Mouse (Mus musculus) frontal cortex, postnatal 36 days (tissue): Measurements from ENCODE around the gene Nrsn2.

Source experiments
- DNase-seq, 2 experiments: peaks; one replicate each; pipeline ENCODE4 v3.0.0; 2022; ENCODE audit warnings: low spot score in 2 of 2

Gene Nrsn2

GRCm38 (mm10) chr2:152376345-152376741, at the start of gene Nrsn2:
TSS of gene Nrsn2 (minus strand) at chr2:152376638.
- peak; percentile 42 to 54 for DNase-seq

DNA sequence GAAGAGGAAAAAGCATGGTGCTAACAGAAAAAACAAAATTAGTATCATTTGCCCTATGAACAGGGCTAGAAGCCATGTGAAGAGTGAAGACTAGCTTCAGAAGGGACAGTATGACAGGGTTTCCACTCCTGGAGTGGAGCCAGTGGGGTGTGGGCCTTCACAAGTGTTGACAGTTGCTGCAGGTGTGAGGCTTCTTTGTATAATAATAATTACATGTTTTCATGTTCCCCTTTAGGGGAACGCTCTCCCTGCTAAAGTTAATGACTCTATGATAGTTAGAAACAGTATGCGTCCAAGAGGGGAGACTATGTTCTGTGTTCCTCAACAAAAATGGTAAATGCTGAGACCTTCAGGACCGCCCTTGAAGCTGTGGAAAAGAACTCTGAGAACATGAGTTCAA, 39.3 kb upstream of the Nrsn2 start:
- DNase-seq = no peak

GRCm38 (mm10) chr2:152415287-152415686, 38.8 kb upstream of the Nrsn2 start, which contains the start of gene 6820408C15Rik:
TSS of gene 6820408C15Rik (plus strand) at chr2:152415587.
- no peak for DNase-seq

DNA sequence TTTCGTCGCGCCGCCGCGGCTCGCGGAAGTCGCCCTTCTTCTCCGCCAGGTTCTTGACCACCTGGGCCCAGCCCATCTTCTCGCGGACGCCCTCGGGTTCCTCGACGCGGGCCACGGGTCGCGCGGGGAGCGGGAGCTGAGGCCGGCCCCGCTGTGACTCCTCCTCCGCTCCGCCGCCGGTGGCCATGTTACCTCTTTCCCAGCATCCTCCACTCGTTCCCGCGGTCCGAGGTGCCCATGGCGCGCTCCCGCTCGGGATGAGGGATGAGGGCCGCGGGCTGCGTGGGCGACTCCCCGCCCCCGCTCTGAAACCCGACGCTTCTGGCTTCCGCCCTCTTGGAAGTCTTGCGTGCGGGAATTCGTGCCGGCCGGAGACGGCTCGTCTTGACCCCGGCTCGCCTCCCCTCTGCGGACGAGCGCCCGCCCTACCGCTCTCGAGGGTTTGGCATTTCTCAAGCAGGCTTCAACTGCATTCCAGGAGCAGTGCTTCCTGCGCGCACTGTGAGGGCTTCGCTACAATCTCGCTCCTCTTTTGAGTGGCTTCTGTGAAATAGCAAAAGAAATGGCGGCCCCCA, 38.2 kb upstream of the Nrsn2 start, which contains the start of gene Zcchc3:
Gene Zcchc3, minus strand, starts transcription at position 437 of the 575 bp plus-strand sequence.
- DNase-seq = peak; percentile 87 to 90

- no peak for DNase-seq
These were observed 37.5 kb upstream of the Nrsn2 start for GRCm38 (mm10) chr2:152413765-152414584.

- DNase-seq = no peak
These were observed 36.8 kb upstream of the Nrsn2 start for GRCm38 (mm10) chr2:152413158-152413764.

DNA sequence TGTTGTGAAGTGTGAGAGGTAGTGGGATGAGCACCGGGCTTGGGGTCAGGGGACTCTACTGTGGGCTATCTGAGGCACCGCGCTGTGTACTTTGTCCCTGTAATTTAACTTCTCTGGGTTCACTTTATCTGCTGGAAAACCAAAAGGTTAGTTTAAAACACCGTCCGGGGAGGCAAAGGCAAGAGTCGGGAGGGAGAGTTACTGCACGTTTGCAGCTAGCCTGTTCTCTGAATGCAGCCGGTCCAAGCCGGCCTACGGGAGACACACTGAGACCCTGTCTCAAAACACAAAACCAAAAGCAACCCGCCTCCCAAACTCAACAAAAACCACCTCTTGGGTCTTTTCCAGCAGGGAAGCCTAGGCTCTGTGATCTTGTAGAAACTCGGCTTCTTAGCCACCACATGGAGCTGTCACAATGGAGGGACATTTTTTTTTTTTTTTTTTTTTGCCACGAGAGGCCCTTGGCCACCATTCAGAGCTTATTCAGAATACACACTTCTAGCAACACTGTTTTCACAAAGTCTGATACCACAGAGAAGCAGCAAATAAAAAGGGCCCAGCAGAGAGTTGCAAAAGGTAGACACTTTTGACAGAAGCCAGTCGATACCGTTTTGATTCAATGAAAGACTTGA, 36.2 kb upstream of the Nrsn2 start:
- no peak for DNase-seq

GRCm38 (mm10) chr2:152411471-152411870, 35.0 kb upstream of the Nrsn2 start:
- DNase-seq = no peak

- DNase-seq = peak; percentile 66 to 73
These were observed 34.5 kb upstream of the Nrsn2 start for GRCm38 (mm10) chr2:152410971-152411371.

DNA sequence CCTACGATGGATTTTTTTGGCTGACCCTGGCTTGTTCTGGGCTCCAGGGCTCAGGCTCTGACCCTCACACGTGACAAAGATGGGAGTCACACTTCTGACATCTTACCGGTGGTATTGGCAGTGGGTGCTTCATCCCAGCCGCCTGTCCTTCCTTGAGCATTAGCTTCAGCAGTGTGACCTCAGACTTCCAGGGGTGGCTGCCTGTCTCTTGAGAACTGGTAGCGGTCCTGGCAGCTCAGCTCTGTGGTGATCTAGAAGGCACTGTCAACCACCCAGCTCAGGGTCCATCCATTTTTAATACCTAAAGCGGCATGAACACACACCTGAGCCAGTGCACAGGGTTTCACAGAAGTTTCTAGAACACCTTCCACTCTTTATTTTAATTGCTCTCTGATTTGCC, 33.3 kb upstream of the Nrsn2 start:
- DNase-seq = no peak

- DNase-seq = peak; percentile 95 to 98
These were observed 29.7 kb upstream of the Nrsn2 start for GRCm38 (mm10) chr2:152406126-152406525.

DNA sequence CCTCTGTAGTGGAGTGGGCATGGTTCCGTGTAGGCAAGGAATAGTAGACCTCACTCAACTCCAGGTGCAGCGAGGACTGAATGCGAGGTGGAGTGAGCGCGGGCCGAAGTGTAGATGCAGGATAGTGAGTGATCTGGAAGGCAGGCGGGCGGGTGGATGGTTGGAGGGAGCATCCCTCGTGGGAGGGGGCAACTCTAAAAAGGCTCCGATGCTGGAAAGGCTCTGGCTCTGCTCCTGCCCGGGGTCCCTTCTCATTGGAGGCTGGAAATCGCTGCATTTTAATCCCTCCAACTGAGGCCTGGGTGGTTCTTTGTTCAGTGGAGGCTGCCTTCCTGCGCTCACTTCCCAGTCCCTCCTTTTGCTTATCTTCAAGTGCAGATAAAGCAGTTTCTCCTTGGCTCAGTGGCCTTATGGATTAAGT, 22.7 kb upstream of the Nrsn2 start:
- DNase-seq = no peak

- peak; percentile 88 to 91 for DNase-seq
These were observed 22.3 kb upstream of the Nrsn2 start for GRCm38 (mm10) chr2:152398691-152399090.

- DNase-seq = peak; percentile 94 to 98
These were observed 21.4 kb upstream of the Nrsn2 start, which contains the start of gene Sox12 for GRCm38 (mm10) chr2:152397680-152398435. TSS of gene Sox12 (minus strand) at chr2:152398063.

GRCm38 (mm10) chr2:152397004-152397589, 20.7 kb upstream of the Nrsn2 start:
- peak; percentile 79 to 90 for DNase-seq

- DNase-seq = peak; percentile 86 to 87
These were observed 19.9 kb upstream of the Nrsn2 start for GRCm38 (mm10) chr2:152396110-152397003.

DNA sequence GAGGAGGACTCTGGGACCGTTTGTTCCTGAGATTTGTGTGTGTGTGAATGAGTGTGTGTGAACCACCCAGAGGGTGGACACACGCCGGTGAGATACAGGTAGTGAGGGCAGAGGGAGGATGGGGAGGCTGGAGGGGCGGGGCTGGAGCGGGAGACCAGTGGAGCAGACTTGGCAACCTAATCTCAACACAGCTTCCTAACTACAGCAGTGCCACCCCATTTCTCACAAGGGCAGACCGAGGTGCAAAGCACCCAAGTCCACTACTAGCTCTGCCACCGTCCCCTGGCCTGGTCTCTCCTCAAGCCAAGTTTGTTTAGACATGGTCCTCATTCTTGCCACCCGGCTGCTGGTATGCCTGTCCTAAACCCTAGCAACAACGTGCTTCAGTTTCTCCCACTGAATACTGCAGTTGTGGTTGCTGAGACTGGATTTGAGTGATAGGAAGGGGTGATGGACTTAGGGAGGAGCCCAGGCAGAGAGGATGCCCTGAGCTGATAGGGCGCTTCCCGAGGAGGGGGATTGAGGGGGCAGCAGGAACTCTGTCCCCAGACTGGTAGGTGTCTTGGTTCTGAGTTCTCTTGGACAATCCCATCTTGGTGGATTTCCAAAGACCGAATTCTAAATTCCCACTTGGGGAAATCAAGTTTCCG, 19.0 kb upstream of the Nrsn2 start:
- DNase-seq = no peak

DNA sequence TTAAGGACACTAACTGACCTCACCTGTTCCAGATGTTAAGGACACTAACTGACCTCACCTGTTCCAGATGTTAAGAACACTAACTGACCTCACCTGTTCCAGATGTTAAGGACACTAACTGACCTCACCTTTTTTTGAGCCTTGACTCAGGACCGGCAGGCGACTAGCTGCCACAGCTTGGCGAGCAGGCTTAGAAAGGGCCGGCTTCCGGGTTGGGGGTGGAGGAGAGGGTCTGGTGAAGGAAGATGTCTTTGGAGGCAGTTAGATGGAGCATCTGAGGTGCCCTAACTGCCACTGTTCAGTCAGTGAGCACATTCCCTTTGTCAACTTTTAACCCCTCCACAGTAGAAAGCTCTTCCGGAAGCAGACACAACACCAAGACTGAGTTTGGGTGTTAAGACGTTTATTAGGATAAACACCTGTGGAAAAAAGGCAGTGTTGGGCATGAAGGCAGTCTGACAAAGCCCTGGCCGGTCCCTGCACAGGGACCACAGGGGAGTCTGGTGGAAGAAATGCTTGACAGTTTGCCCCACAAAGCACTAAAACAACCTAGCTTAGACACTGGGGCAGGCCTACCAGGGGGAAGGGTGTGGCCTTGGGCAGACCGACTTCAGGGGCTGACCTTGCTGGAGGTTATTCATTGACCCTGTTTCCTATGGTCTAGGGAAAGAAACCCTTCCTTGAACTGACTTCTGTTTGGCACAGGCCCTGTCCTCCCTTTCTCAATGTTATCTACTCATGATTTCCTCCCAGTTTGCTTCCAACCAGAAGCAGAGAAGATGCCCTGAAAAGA, 17.0 kb upstream of the Nrsn2 start:
- DNase-seq = no peak

DNA sequence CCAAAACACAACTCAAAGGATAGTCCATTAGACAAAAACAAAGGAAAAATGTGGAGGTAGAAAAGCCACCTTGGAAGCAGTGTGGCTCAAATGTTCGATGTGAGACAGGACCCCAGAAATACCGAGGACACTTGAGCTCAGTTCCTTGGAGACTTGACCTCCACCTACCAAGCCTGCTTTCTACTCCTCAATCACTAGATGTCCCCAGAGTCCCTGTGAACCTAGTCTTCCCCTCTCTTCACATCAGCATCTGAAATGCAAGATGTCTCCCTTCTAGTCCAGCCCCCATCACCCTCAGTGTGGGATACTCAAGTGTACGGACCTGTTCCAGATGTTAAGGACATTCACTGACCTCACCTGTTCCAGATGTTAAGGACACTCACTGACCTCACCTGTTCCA, 16.3 kb upstream of the Nrsn2 start:
- DNase-seq = peak in 1 of 2 experiments; percentile 61
